Mouse (Mus musculus) liver, embryonic 16.5 days (tissue): ENCODE data around the gene Exosc6. TPM values are rescaled to one million over a fixed set of nuclear protein-coding genes. Genes with fewer than 3 reads are reported as not detected.
A peak's percentile ranks its signal among the peaks of the same experiment; 100 is the strongest.
"Not testable (repeated sequence)": the region's sequence is repeated elsewhere in the genome, so short reads cannot be mapped to it uniquely, and the experiment has no call there.

Experiments
- ATAC-seq: fragments of 200-750 bp; cut with Nextera tagmentation; 2 replicates; pipeline ENCODE4 v1.8.0; 2017; ENCODE audit warnings: low read depth, mild to moderate bottlenecking, moderate number of reproducible peaks, moderate library complexity
- H3K27ac ChIP-seq: fragments of 300-500 bp; sonication (generic); 2 replicates; pipeline ENCODE4 v1.5.1; 2014; ENCODE audit warnings: mild to moderate bottlenecking, low read length
- H3K27me3 ChIP-seq: fragments of 300-500 bp; sonication (generic); 2 replicates; pipeline ENCODE4 v1.6.1; 2014; ENCODE audit warnings: low read depth, low read length, mixed read lengths; ENCODE audit not compliant: control insufficient read depth, insufficient read depth
- H3K36me3 ChIP-seq: fragments of 300-500 bp; sonication (generic); 2 replicates; pipeline ENCODE4 v1.6.1; 2014; ENCODE audit warnings: mild to moderate bottlenecking; ENCODE audit not compliant: control insufficient read depth, insufficient read depth
- H3K4me1 ChIP-seq: fragments of 300-500 bp; sonication (generic); 2 replicates; pipeline ENCODE4 v1.6.1; 2014; ENCODE audit warnings: low read depth, low read length, mixed read lengths; ENCODE audit not compliant: control insufficient read depth
- H3K4me2 ChIP-seq: fragments of 300-500 bp; sonication (generic); 2 replicates; pipeline ENCODE4 v1.6.1; 2014; ENCODE audit warnings: low read depth, low read length, mixed read lengths
- H3K4me3 ChIP-seq: fragments of 300-500 bp; sonication (generic); 2 replicates; pipeline ENCODE4 v1.5.1; 2014; ENCODE audit warnings: low read depth, mild to moderate bottlenecking, low read length
- H3K9ac ChIP-seq: fragments of 300-500 bp; sonication (generic); 2 replicates; pipeline ENCODE4 v1.6.1; 2014; ENCODE audit warnings: low read depth, low read length
- H3K9me3 ChIP-seq: fragments of 300-500 bp; sonication (generic); replicated peaks from 2 replicates; pipeline ENCODE4 v1.6.1; 2016; ENCODE audit warnings: low read length; ENCODE audit not compliant: control insufficient read depth
- WGBS: fragments of 180-500 bp; shearing (Covaris S2); extraction: QIAGEN DNeasy Blood & Tissue Kit; methylation state at CpG from one replicate; pipeline ENCODE4 v1.1.7; 2014; ENCODE audit not compliant: insufficient replicate concordance; 5-methylcytosine and 5-hydroxymethylcytosine counted together
- microRNA-seq: library from miRNA; unstranded; fragments of <30 nt; microRNA quantifications from one replicate; pipeline ENCODE4, GENCODE M21; 2016
- polyA plus RNA-seq: library from polyadenylated mRNA; unstranded; fragments of >200 nt; fragmentation: Nextera tagmentation; extraction: Ambion mirVana; gene quantifications from 2 replicates; pipeline ENCODE4 v1.2.1, GENCODE M21; 2015

The Exosc6 gene
- polyA plus RNA-seq, 1 experiment from 2014 or later: not detected

GRCm38 (mm10) chr8:111092326-111092725, 36.2 kb downstream of the Exosc6 start, which contains the start of gene Clec18a:
Gene Clec18a (minus strand): TSS chr8:111092426.
- not testable (repeated sequence) for H3K4me2 ChIP-seq, H3K4me3 ChIP-seq, H3K4me1 ChIP-seq, H3K36me3 ChIP-seq, H3K9me3 ChIP-seq, H3K27ac ChIP-seq, H3K9ac ChIP-seq, ATAC-seq, H3K27me3 ChIP-seq
- 77% methylated on average over 5 of the region's 6 CpGs for WGBS

GRCm38 (mm10) chr8:111093865-111094718, 38.0 kb downstream of the Exosc6 start, which contains the start of gene Pdpr:
Gene Pdpr (plus strand): TSS chr8:111094630.
- Histone ChIP-seq H3K27ac (no peak within 1 kb of the TSS), H3K4me2 (peak within 1 kb of the TSS; percentile 97), H3K36me3 (no peaks in the 10 kb centered on the region), H3K4me3 (peak within 1 kb of the TSS; percentile 72), H3K9ac (peak within 1 kb of the TSS; percentile 64), H3K9me3 (no peaks in the 10 kb centered on the region), H3K27me3 (no peaks in the 10 kb centered on the region), H3K4me1 (peaks cover 10% of the 10 kb centered on the region)
- WGBS: 8% methylated on average over 46 of the region's 72 CpGs
- ATAC-seq: peak; percentile 90

- H3K27me3 ChIP-seq, H3K9me3 ChIP-seq, H3K36me3 ChIP-seq, H3K4me1 ChIP-seq, H3K27ac ChIP-seq: not testable (repeated sequence)
- under 1% methylated on average over 56 of the region's 69 CpGs for WGBS
- ATAC-seq: peak; percentile 75
- Histone ChIP-seq H3K4me3 (peak overlapping the region; percentile 72), H3K4me2 (peak overlapping the region; percentile 84), H3K9ac (peak overlapping the region; percentile 64)
Measured at GRCm38 (mm10) chr8:111094719-111095302, 38.7 kb downstream of the Exosc6 start.

Small RNAs within 50 kb of the gene (microRNA-seq; reads per million reads assigned to microRNA genes)
- not detected for gene Gm24103
- gene Mir3473d: 1.2 reads per million

Other genes with a start within 250 kb of the Exosc6 start
- gene Cog4, start 209.7 kb upstream of the Exosc6 start, polyA plus RNA-seq: 28.4 and 29.7 TPM in 2 replicates
- 56.5 and 58.4 TPM in 2 replicates for gene Sf3b3, start 209.6 kb upstream of the Exosc6 start, polyA plus RNA-seq
- gene Fuk, start 153.9 kb upstream of the Exosc6 start, polyA plus RNA-seq: 2.7 and 2.9 TPM in 2 replicates
- gene St3gal2, start 136.4 kb upstream of the Exosc6 start, polyA plus RNA-seq: 21.0 and 23.7 TPM in 2 replicates
- 8.5 and 8.8 TPM in 2 replicates for gene Ddx19a, start 58.5 kb upstream of the Exosc6 start, polyA plus RNA-seq
- gene Ddx19b, start 24.6 kb upstream of the Exosc6 start, polyA plus RNA-seq: 2.6 and 2.7 TPM in 2 replicates
- 49.9 and 51.8 TPM in 2 replicates for gene Aars, start 23.2 kb upstream of the Exosc6 start, polyA plus RNA-seq
- gene Clec18a, start 36.1 kb downstream of the Exosc6 start, polyA plus RNA-seq: not detected in 2 replicates
- gene Pdpr, start 38.3 kb downstream of the Exosc6 start, polyA plus RNA-seq: 2.5 and 2.9 TPM in 2 replicates
- 14.6 and 17.4 TPM in 2 replicates for gene Glg1, start 202.9 kb downstream of the Exosc6 start, polyA plus RNA-seq
- gene Rfwd3, start 243.9 kb downstream of the Exosc6 start, polyA plus RNA-seq: 44.6 and 48.2 TPM in 2 replicates